Mouse (Mus musculus): ENCODE data around the gene Taf6. TPM values are rescaled to one million over a fixed set of nuclear protein-coding genes. Genes with fewer than 3 reads are reported as not detected.
A peak's percentile ranks its signal among the peaks of the same experiment; 100 is the strongest.

Taf6 gene
- polyA plus RNA-seq, 1 experiment from 2014 or later = 62.5 TPM

DNA sequence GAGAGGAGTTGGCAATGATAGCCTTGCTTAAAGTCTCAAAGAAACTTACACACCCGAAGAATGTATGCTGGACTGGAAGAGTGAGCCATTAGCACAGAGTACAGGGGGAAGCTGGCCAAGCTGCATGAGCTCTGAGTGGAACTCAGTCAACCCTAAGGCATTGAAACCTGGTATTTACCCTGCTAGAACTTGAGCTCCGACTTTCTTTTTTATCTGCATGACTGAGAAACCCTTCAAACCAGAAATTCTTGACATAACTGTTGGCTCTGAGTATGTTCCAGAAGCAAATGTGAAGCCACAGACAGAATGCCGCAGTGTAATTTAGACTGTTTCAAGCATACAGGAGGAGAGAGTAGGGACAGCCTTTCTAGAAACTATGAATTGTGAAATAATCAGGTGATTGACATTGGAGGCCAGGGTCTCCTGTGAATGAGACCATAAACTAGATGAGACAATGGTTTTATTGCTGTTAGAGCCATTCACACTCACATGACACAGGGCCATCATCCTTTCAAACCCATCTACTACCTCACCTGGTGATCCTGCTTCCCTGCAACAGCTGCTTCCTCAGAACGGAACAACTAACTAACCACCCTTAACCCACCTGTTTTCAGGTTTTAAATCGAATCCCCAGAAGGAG, 54.7 kb downstream of the Taf6 start:
- Histone ChIP-seq H3K4me3 (replicated peaks) (no peak overlapping the region), H3K4me1 (no peaks in the 10 kb centered on the region), H3K9me3 (replicated peaks) (no peaks in the 10 kb centered on the region), H3K27me3 (replicated peaks) (no peaks in the 10 kb centered on the region), H3K4me2 (no peak overlapping the region), H3K36me3 (peaks cover 78% of the 10 kb centered on the region), H3K9ac (replicated peaks) (no peak overlapping the region), H3K27ac (replicated peaks) (no peak overlapping the region)
- WGBS = 63% methylated on average over 5 of the region's 5 CpGs
- no peak for ATAC-seq (ENCODE audit: low FRiP score)

MicroRNA genes within 50 kb of the gene (microRNA counts, 519-probe panel; counts per million panel counts)
- microRNA mmu-miR-106b = 3,541 counts per million, percentile 86 among the panel's probes with 10 or more counts
- 4,019 counts per million, percentile 94 among the panel's probes with 10 or more counts for microRNA mmu-miR-25
- microRNA mmu-miR-93 = 3,341 counts per million, percentile 82 among the panel's probes with 10 or more counts

Small RNA genes lying within 50 kb of the gene (microRNA-seq; reads per million reads assigned to microRNA genes)
- 3,173 reads per million, percentile 89 among the genes with 10 or more reads in this experiment for gene Mir106b
- 206 reads per million, percentile 62 among the genes with 10 or more reads in this experiment for gene Mir25
- 4,265 reads per million, percentile 92 among the genes with 10 or more reads in this experiment for gene Mir93

Other genes with a start within 250 kb of the Taf6 start
- 1.6 and 1.7 TPM in 2 replicates for gene Gjc3, start 224.4 kb downstream of the Taf6 start, polyA plus RNA-seq (2015; fragmentation: Nextera tagmentation; extraction: Ambion mirVana)
- not detected in 2 replicates for gene Azgp1, start 205.9 kb downstream of the Taf6 start, polyA plus RNA-seq (2015; fragmentation: Nextera tagmentation; extraction: Ambion mirVana)
- not detected in 2 replicates for gene Smok3a, start 166.2 kb downstream of the Taf6 start, polyA plus RNA-seq (2015; fragmentation: Nextera tagmentation; extraction: Ambion mirVana)
- not detected in 2 replicates for gene Smok3b, start 166.0 kb downstream of the Taf6 start, polyA plus RNA-seq (2015; fragmentation: Nextera tagmentation; extraction: Ambion mirVana)
- gene Smok3c, start 134.3 kb downstream of the Taf6 start, polyA plus RNA-seq (2015; fragmentation: Nextera tagmentation; extraction: Ambion mirVana) = not detected in 2 replicates
- 17.3 and 18.2 TPM in 2 replicates for gene Zkscan1, start 102.4 kb downstream of the Taf6 start, polyA plus RNA-seq (2015; fragmentation: Nextera tagmentation; extraction: Ambion mirVana)
- gene Zscan21, start 70.5 kb downstream of the Taf6 start, polyA plus RNA-seq (2015; fragmentation: Nextera tagmentation; extraction: Ambion mirVana) = 75.3 and 80.5 TPM in 2 replicates
- 22.0 and 24.9 TPM in 2 replicates for gene Zfp113, start 31.7 kb downstream of the Taf6 start, polyA plus RNA-seq (2015; fragmentation: Nextera tagmentation; extraction: Ambion mirVana)
- gene Cops6, start 26.4 kb downstream of the Taf6 start, polyA plus RNA-seq (2015; fragmentation: Nextera tagmentation; extraction: Ambion mirVana) = 325 and 328 TPM in 2 replicates
- gene Ap4m1, start 15.4 kb downstream of the Taf6 start, polyA plus RNA-seq (2015; fragmentation: Nextera tagmentation; extraction: Ambion mirVana) = 22.8 and 23.0 TPM in 2 replicates
- 62.9 and 99.9 TPM in 2 replicates for gene Mcm7, start 15.0 kb downstream of the Taf6 start, polyA plus RNA-seq (2015; fragmentation: Nextera tagmentation; extraction: Ambion mirVana)
- gene Cnpy4, start within 50 bp of the Taf6 start, polyA plus RNA-seq (2015; fragmentation: Nextera tagmentation; extraction: Ambion mirVana) = 26.2 and 31.7 TPM in 2 replicates
- gene Mblac1, start 6.9 kb upstream of the Taf6 start, polyA plus RNA-seq (2015; fragmentation: Nextera tagmentation; extraction: Ambion mirVana) = 13.4 and 14.8 TPM in 2 replicates
- not detected in 2 replicates for gene Nxpe5, start 38.4 kb upstream of the Taf6 start, polyA plus RNA-seq (2015; fragmentation: Nextera tagmentation; extraction: Ambion mirVana)
- 113 and 121 TPM in 2 replicates for gene Lamtor4, start 68.0 kb upstream of the Taf6 start, polyA plus RNA-seq (2015; fragmentation: Nextera tagmentation; extraction: Ambion mirVana)
- 16.9 and 19.2 TPM in 2 replicates for gene BC037034, start 76.6 kb upstream of the Taf6 start, polyA plus RNA-seq (2015; fragmentation: Nextera tagmentation; extraction: Ambion mirVana)
- 3.2 and 3.6 TPM in 2 replicates for gene Gal3st4, start 85.4 kb upstream of the Taf6 start, polyA plus RNA-seq (2015; fragmentation: Nextera tagmentation; extraction: Ambion mirVana)
- gene Gm43720, start 92.5 kb upstream of the Taf6 start, polyA plus RNA-seq (2015; fragmentation: Nextera tagmentation; extraction: Ambion mirVana) = 0.04 and 0.27 TPM in 2 replicates
- gene Gpc2, start 92.6 kb upstream of the Taf6 start, polyA plus RNA-seq (2015; fragmentation: Nextera tagmentation; extraction: Ambion mirVana) = 101 and 134 TPM in 2 replicates
- 10.1 and 12.5 TPM in 2 replicates for gene Stag3, start 92.8 kb upstream of the Taf6 start, polyA plus RNA-seq (2015; fragmentation: Nextera tagmentation; extraction: Ambion mirVana)
- gene Pvrig, start 154.5 kb upstream of the Taf6 start, polyA plus RNA-seq (2015; fragmentation: Nextera tagmentation; extraction: Ambion mirVana) = 0.40 TPM in 1 of 2 replicates, not detected in the other

Measured in neural tube, embryonic 15.5 days (tissue).